Mouse (Mus musculus): ENCODE measurements around the gene Ovol2. TPM values are rescaled to one million over a fixed set of nuclear protein-coding genes. Genes with fewer than 3 reads are reported as not detected.

Ovol2 gene
- total and polyA plus RNA-seq, 2 experiments from 2014 or later: not detected

- 92% methylated on average over 12 of the region's 12 CpGs for WGBS
- Histone ChIP-seq H3K4me3 (ENCODE audit: low read depth, low read length) (no peak overlapping the region), H3K4me1 (ENCODE audit: insufficient read depth, low read length) (peaks cover 9% of the 10 kb centered on the region; the same call in 1 of the 2 replicates), H3K9me3 (ENCODE audit: low read length) (no peaks in the 10 kb centered on the region), H3K4me2 (ENCODE audit: low read depth, low read length, poor library complexity, severe bottlenecking) (no peak overlapping the region), H3K27me3 (ENCODE audit: insufficient read depth, low read length) (no peaks in the 10 kb centered on the region), H3K27ac (ENCODE audit: low read depth, low read length) (no peak overlapping the region), H3K36me3 (ENCODE audit: insufficient read depth, low read length) (0 out of 2 replicates have a peak, but pooled peaks cover 3% of the 10 kb centered on the region), H3K9ac (replicated peaks; ENCODE audit: low read length, poor library complexity, severe bottlenecking) (no peak overlapping the region)
- TF ChIP-seq CTCF (IDR thresholded peaks at IDR 0.05): no peak
- ATAC-seq (ENCODE audit: low FRiP score): no peak
- DNase-seq (ENCODE audit: low spot score): no peak
Observed at GRCm38 (mm10) chr2:144272088-144272487, 59.9 kb downstream of the Ovol2 start.

- TF ChIP-seq CTCF (IDR thresholded peaks at IDR 0.05): peak; percentile 9; the same call in 1 of the 2 replicates
- Histone ChIP-seq H3K27me3 (ENCODE audit: insufficient read depth, low read length) (no peaks in the 10 kb centered on the region), H3K27ac (ENCODE audit: low read depth, low read length) (peak within 1 kb of the TSS; percentile 91), H3K36me3 (ENCODE audit: insufficient read depth, low read length) (no peaks in the 10 kb centered on the region), H3K4me3 (ENCODE audit: low read depth, low read length) (peak within 1 kb of the TSS; percentile 95), H3K4me2 (ENCODE audit: low read depth, low read length, poor library complexity, severe bottlenecking) (peak within 1 kb of the TSS; percentile 68), H3K4me1 (ENCODE audit: insufficient read depth, low read length) (peaks cover 9% of the 10 kb centered on the region; the same call in 1 of the 2 replicates), H3K9me3 (ENCODE audit: low read length) (no peaks in the 10 kb centered on the region), H3K9ac (replicated peaks; ENCODE audit: low read length, poor library complexity, severe bottlenecking) (peak within 1 kb of the TSS; percentile 94)
- under 1% methylated on average over 82 of the region's 93 CpGs for WGBS
- peak; percentile 97 for ATAC-seq (ENCODE audit: low FRiP score)
- peak; percentile 96 for DNase-seq (ENCODE audit: low spot score)
Observed at GRCm38 (mm10) chr2:144270507-144271420, 61.2 kb downstream of the Ovol2 start, which contains the start of the genes Mgme1 and Snx5. Gene Mgme1 (plus strand): TSS chr2:144270663. Gene Snx5 (minus strand): TSS chr2:144270906.

GRCm38 (mm10) chr2:144269679-144270475 lies 62.1 kb downstream of the Ovol2 start:
- ATAC-seq (ENCODE audit: low FRiP score) (peak; percentile 8; the same call in 1 of the 2 replicates), DNase-seq (ENCODE audit: low spot score) (peak; percentile 10)
- Histone ChIP-seq H3K4me3 (ENCODE audit: low read depth, low read length) (peak overlapping the region; percentile 95), H3K9me3 (ENCODE audit: low read length) (no peaks in the 10 kb centered on the region), H3K27ac (ENCODE audit: low read depth, low read length) (peak overlapping the region; percentile 91), H3K4me1 (ENCODE audit: insufficient read depth, low read length) (peaks cover 9% of the 10 kb centered on the region; the same call in 1 of the 2 replicates), H3K36me3 (ENCODE audit: insufficient read depth, low read length) (no peaks in the 10 kb centered on the region), H3K4me2 (ENCODE audit: low read depth, low read length, poor library complexity, severe bottlenecking) (peak overlapping the region; percentile 68), H3K9ac (replicated peaks; ENCODE audit: low read length, poor library complexity, severe bottlenecking) (peak overlapping the region; percentile 94), H3K27me3 (ENCODE audit: insufficient read depth, low read length) (no peaks in the 10 kb centered on the region)
- under 1% methylated on average over 26 of the region's 33 CpGs for WGBS
- TF ChIP-seq CTCF (IDR thresholded peaks at IDR 0.05): no peak

GRCm38 (mm10) chr2:144269306-144269650 lies 62.7 kb downstream of the Ovol2 start:
- Histone ChIP-seq H3K9ac (replicated peaks; ENCODE audit: low read length, poor library complexity, severe bottlenecking) (peak overlapping the region; percentile 94; the same call in 1 of the 2 replicates), H3K4me3 (ENCODE audit: low read depth, low read length) (peak overlapping the region; percentile 95), H3K4me1 (ENCODE audit: insufficient read depth, low read length) (peaks cover 9% of the 10 kb centered on the region; the same call in 1 of the 2 replicates), H3K36me3 (ENCODE audit: insufficient read depth, low read length) (no peaks in the 10 kb centered on the region), H3K9me3 (ENCODE audit: low read length) (no peaks in the 10 kb centered on the region), H3K4me2 (ENCODE audit: low read depth, low read length, poor library complexity, severe bottlenecking) (peak overlapping the region; percentile 68), H3K27me3 (ENCODE audit: insufficient read depth, low read length) (no peaks in the 10 kb centered on the region), H3K27ac (ENCODE audit: low read depth, low read length) (no peak overlapping the region)
- WGBS: under 1% methylated on average over 11 of the region's 11 CpGs
- ATAC-seq (ENCODE audit: low FRiP score) (no peak), DNase-seq (ENCODE audit: low spot score) (no peak)
- no peak for TF ChIP-seq CTCF (IDR thresholded peaks at IDR 0.05)

GRCm38 (mm10) chr2:144268446-144269305 lies 63.3 kb downstream of the Ovol2 start:
- Histone ChIP-seq H3K4me3 (ENCODE audit: low read depth, low read length) (peak overlapping the region; percentile 95), H3K9ac (replicated peaks; ENCODE audit: low read length, poor library complexity, severe bottlenecking) (no peak overlapping the region; the same call in 1 of the 2 replicates), H3K27me3 (ENCODE audit: insufficient read depth, low read length) (no peaks in the 10 kb centered on the region), H3K36me3 (ENCODE audit: insufficient read depth, low read length) (no peaks in the 10 kb centered on the region), H3K27ac (ENCODE audit: low read depth, low read length) (no peak overlapping the region), H3K9me3 (ENCODE audit: low read length) (no peaks in the 10 kb centered on the region), H3K4me2 (ENCODE audit: low read depth, low read length, poor library complexity, severe bottlenecking) (peak overlapping the region; percentile 68), H3K4me1 (ENCODE audit: insufficient read depth, low read length) (peaks cover 9% of the 10 kb centered on the region; the same call in 1 of the 2 replicates)
- no peak for TF ChIP-seq CTCF (IDR thresholded peaks at IDR 0.05)
- DNase-seq (ENCODE audit: low spot score): no peak
- WGBS: 14% methylated on average over 6 of the region's 6 CpGs
- ATAC-seq (ENCODE audit: low FRiP score): no peak

Measured in midbrain, postnatal 0 days (tissue).